Mouse (Mus musculus) layer of hippocampus, adult 2 months (tissue): ENCODE data around the gene Zfp74. TPM values are rescaled to one million over a fixed set of nuclear protein-coding genes. Genes with fewer than 3 reads are reported as not detected.
A peak's percentile ranks its signal among the peaks of the same experiment; 100 is the strongest.

Experiments used
- DNase-seq, 2 experiments: peaks; one replicate each; pipeline ENCODE4 v3.0.0; 2022; ENCODE audit warnings: low spot score in 2 of 2
- H3K27ac ChIP-seq: fragments of 200-600 bp; 2 replicates; pipeline ENCODE4 v1.8.1; 2022
- H3K4me3 ChIP-seq: fragments of 200-600 bp; 2 replicates; pipeline ENCODE4 v1.8.1; 2022; ENCODE audit warnings: mild to moderate bottlenecking
- CTCF ChIP-seq: fragments of 200-600 bp; conservative IDR thresholded peaks from 2 replicates; pipeline ENCODE4 v1.8.1; 2022; ENCODE audit warnings: antibody characterized with exemption, mild to moderate bottlenecking, moderate library complexity
- long read RNA-seq, 2 experiments: library from polyadenylated mRNA; stranded (forward); transcript quantifications; one replicate each; pipeline ENCODE4 v2.0.0; 2021; ENCODE audit warnings: borderline mapping rate in 2 of 2
- total RNA-seq, 2 experiments: library from RNA; stranded (reverse); gene quantifications; 2 replicates each; pipeline ENCODE4 v1.2.3; 2021

The Zfp74 gene
- total RNA-seq = 10 to 100 TPM; 17.0 to 17.5 TPM
- long read RNA-seq, experiment 1, partial matches to known transcripts = 8 of 14 reads
- long read RNA-seq, experiment 1, other reads (novel, unspliced or antisense) = 6 of 14 reads
- long read RNA-seq, experiment 2, partial matches to known transcripts = 0 of 12 reads
- long read RNA-seq, experiment 2, other reads (novel, unspliced or antisense) = 12 of 12 reads

GRCm38 (mm10) chr7:29953513-29954401 is at the start of gene Zfp74:
TSS of gene Zfp74 (minus strand) at chr7:29954089.
- DNase-seq = peak; percentile 71
- peak within 1 kb of the TSS; percentile 94 for H3K27ac ChIP-seq
- peak within 1 kb of the TSS; percentile 94 for H3K4me3 ChIP-seq
- peak; percentile 57 for TF ChIP-seq CTCF

- Histone ChIP-seq H3K4me3 (no peak overlapping the region), H3K27ac (no peak overlapping the region)
- no peak for TF ChIP-seq CTCF
- no peak for DNase-seq
Observed at GRCm38 (mm10) chr7:30000601-30001000, 46.7 kb upstream of the Zfp74 start.

DNA sequence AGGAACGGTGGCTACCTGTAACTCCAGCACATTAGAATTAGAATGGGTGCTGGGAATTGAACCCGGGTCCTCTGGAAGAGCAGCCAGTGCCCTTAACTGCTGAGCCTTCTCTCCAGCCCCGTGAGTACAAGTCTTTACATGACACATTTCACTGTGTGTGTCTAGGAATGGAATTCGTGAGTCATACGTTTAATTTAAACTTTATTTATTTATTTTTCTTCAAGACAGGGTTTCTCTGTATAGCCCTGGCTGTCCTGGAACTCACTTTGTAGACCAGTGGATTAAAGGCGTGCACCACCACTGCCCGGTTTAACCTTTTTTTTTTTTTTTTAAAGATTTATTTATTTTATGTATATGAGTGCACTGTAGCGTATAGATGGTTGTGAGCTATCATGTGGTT is 41.2 kb upstream of the Zfp74 start:
- Histone ChIP-seq H3K4me3 (no peak overlapping the region), H3K27ac (no peak overlapping the region)
- no peak for TF ChIP-seq CTCF
- DNase-seq = no peak

GRCm38 (mm10) chr7:29993340-29993739 is 39.5 kb upstream of the Zfp74 start:
- TF ChIP-seq CTCF = no peak
- H3K27ac ChIP-seq = no peak overlapping the region
- no peak overlapping the region for H3K4me3 ChIP-seq
- no peak for DNase-seq

- Histone ChIP-seq H3K27ac (no peak overlapping the region), H3K4me3 (no peak overlapping the region)
- DNase-seq = no peak
- TF ChIP-seq CTCF = no peak
Observed at GRCm38 (mm10) chr7:29992698-29993097, 38.8 kb upstream of the Zfp74 start.

- no peak overlapping the region for H3K4me3 ChIP-seq
- no peak for DNase-seq
- no peak for TF ChIP-seq CTCF
Observed at GRCm38 (mm10) chr7:29989031-29989430, 35.1 kb upstream of the Zfp74 start.

DNA sequence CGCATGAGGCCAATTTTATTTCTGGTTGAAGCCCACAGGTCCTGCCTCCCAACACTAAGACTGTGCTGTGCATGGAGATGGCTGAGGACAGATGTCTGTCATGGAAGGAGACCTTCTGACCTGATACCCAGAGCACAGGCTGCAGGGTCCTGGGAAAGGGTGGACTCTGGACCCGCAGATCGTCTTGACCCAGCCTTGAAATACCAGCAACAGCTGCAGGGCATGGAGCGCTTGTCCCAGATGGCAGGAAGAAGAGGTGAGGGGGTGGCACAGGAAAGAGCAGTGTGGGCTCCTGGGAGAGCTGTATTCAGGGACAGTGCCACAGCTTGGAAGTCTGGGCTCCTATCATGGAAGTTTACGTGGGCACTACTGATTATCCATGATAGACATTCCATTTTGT is 33.7 kb upstream of the Zfp74 start:
- Histone ChIP-seq H3K4me3 (no peak overlapping the region), H3K27ac (no peak overlapping the region)
- no peak for TF ChIP-seq CTCF
- no peak for DNase-seq

More at GRCm38 (mm10) chr7:29989031-29989430, 35.1 kb upstream of the Zfp74 start:
- H3K27ac ChIP-seq = no peak overlapping the region

GRCm38 (mm10) chr7:29986101-29986500 is 32.2 kb upstream of the Zfp74 start:
- no peak overlapping the region for H3K4me3 ChIP-seq
- no peak for TF ChIP-seq CTCF
- no peak for DNase-seq
- no peak overlapping the region for H3K27ac ChIP-seq

DNA sequence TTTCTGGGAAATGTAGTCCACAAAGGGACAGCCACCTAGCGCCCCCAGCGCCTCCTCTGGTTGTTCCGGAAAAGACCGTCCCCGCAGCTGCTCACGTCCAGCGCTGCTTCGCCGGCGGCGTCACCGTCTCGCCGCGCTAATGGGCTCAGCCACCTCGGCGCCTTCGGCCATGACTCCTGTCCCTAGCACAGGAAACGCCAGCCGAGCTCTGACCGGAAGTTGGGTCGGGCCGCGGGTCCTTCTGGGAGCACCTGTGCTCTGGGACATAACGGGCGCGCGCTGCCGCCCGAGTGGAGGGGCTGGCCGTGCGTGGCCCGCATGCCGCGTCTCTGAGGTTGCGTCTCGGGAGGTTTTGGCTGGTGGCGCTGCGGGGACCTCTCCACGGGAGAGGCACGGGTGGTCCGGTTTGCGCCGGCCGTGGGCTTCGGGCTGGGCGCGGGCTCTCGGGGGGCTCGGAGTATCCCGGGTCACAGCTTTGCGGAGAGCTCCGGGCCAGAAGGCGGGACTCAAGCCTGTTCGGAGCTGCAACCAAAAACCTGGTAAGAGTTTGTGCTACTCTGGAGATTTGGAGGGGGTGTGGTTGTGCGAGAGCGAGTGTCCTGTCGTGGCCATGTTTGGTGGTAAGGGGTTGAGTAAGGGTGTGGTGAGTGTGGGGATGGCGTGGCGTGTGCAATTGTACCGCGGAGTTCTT is 29.9 kb upstream of the Zfp74 start, which contains the start of gene Zfp568:
Gene Zfp568 (plus strand): TSS at position 266 of the 691 bp plus-strand sequence.
- DNase-seq = peak; percentile 79 to 90
- peak within 1 kb of the TSS; percentile 87 for H3K27ac ChIP-seq
- TF ChIP-seq CTCF = peak; percentile 83

DNA sequence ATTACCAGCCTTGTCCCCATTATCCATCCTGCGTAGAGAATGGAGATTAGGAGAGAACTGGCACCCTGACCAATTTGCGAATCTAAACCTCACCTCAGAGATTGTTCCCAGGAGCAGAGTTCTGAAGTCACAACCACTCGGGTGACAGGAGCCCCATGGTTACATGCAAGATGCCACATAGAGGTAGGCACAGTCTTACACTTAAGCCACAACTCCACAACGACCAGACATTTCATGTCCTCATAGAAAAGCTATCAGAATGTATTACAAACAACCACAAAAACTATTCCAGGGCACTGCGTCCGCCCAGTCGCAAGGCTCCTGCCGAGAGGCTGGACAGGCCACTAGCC is 29.4 kb upstream of the Zfp74 start:
- no peak for TF ChIP-seq CTCF

More for the DNA sequence above, 29.9 kb upstream of the Zfp74 start, which contains the start of gene Zfp568:
- peak within 1 kb of the TSS; percentile 95 for H3K4me3 ChIP-seq

DNA sequence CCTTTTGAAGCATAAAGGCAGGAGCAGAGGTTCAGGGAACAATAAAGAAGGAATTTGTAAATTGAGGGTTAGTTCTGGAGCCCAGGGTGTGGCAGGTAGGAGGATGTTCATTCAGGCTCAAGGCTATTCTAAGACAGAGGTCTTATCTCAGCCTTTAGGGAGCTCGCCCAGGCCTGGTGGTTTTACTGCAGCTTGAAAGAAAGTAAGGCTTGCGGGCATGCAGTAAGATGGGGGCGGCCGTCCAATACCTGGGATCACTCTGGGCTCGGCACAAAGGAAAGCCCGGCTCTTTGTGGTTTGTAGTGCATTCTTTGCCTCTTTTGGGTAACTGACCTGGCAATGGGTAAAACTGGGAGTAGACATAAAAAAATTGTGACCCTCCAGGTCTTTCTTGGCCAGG is 29.0 kb upstream of the Zfp74 start:
- no peak for DNase-seq

More for the DNA sequence above, 29.4 kb upstream of the Zfp74 start:
- Histone ChIP-seq H3K4me3 (peak overlapping the region; percentile 95), H3K27ac (peak overlapping the region; percentile 87)
- no peak for DNase-seq

DNA sequence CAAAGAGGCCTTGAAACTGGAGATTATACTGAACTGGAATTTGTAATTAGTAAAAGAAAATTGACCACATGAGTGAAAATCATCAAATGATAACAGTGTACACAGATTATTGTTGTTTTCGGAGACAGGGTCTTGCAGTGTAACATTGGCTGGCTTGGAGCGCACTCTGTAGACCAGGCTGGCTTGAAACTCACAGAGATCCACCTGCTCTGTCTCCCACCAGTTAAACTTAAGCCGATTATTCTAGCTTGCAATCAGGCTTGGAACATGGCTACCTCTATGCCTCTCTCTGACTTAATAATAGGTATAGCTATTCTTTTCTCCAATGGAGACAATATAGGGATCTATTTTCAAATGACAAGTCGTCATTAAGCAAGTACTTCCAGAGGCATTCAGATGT is 28.5 kb upstream of the Zfp74 start:
- no peak for DNase-seq
- no peak for TF ChIP-seq CTCF
- Histone ChIP-seq H3K4me3 (no peak overlapping the region), H3K27ac (no peak overlapping the region)

More for the DNA sequence above, 29.0 kb upstream of the Zfp74 start:
- TF ChIP-seq CTCF = no peak
- H3K4me3 ChIP-seq = peak overlapping the region; percentile 95
- H3K27ac ChIP-seq = peak overlapping the region; percentile 87

- no peak for TF ChIP-seq CTCF
- Histone ChIP-seq H3K4me3 (no peak overlapping the region), H3K27ac (no peak overlapping the region)
- DNase-seq = no peak
Observed at GRCm38 (mm10) chr7:29981860-29982259, 28.0 kb upstream of the Zfp74 start.
